Mouse (Mus musculus) forebrain, embryonic 12.5 days (tissue): ENCODE data around the gene Zbtb32. TPM values are rescaled to one million over a fixed set of nuclear protein-coding genes. Genes with fewer than 3 reads are reported as not detected.

Source experiments
- ATAC-seq: fragments of 200-750 bp; cut with Nextera tagmentation; 2 replicates; pipeline ENCODE4 v1.8.0; 2017; ENCODE audit warnings: moderate TSS enrichment; ENCODE audit not compliant: low FRiP score
- H3K27ac ChIP-seq: fragments of 300-500 bp; sonication (generic); 2 replicates; pipeline ENCODE4 v1.5.1; 2016; ENCODE audit warnings: mild to moderate bottlenecking
- H3K27me3 ChIP-seq: fragments of 300-500 bp; sonication (generic); 2 replicates; pipeline ENCODE4 v1.6.1; 2016; ENCODE audit warnings: mild to moderate bottlenecking
- H3K36me3 ChIP-seq: fragments of 300-500 bp; sonication (generic); replicated peaks from 2 replicates; pipeline ENCODE4 v1.6.1; 2016; ENCODE audit warnings: mild to moderate bottlenecking
- H3K4me1 ChIP-seq: fragments of 300-500 bp; sonication (generic); 2 replicates; pipeline ENCODE4 v1.6.1; 2016
- H3K4me2 ChIP-seq: fragments of 300-500 bp; sonication (generic); 2 replicates; pipeline ENCODE4 v1.6.1; 2016; ENCODE audit warnings: mild to moderate bottlenecking, moderate library complexity
- H3K4me3 ChIP-seq: fragments of 300-500 bp; sonication (generic); replicated peaks from 2 replicates; pipeline ENCODE4 v1.5.1; 2016; ENCODE audit warnings: mild to moderate bottlenecking
- H3K9ac ChIP-seq: fragments of 300-500 bp; sonication (generic); 2 replicates; pipeline ENCODE4 v1.6.1; 2016; ENCODE audit warnings: mild to moderate bottlenecking
- H3K9me3 ChIP-seq: fragments of 300-500 bp; sonication (generic); 2 replicates; pipeline ENCODE4 v1.6.1; 2016
- WGBS: fragments of 180-500 bp; shearing (Covaris S2); methylation state at CpG from one replicate; pipeline ENCODE4 v1.1.7; 2016; 5-methylcytosine and 5-hydroxymethylcytosine counted together
- polyA plus RNA-seq: library from polyadenylated mRNA; unstranded; fragments of >200 nt; fragmentation: Nextera tagmentation; extraction: Ambion mirVana; gene quantifications from 2 replicates; pipeline ENCODE4 v1.2.1, GENCODE M21; 2016

Zbtb32 gene
- polyA plus RNA-seq, 1 experiment from 2014 or later = 0.46 TPM

DNA sequence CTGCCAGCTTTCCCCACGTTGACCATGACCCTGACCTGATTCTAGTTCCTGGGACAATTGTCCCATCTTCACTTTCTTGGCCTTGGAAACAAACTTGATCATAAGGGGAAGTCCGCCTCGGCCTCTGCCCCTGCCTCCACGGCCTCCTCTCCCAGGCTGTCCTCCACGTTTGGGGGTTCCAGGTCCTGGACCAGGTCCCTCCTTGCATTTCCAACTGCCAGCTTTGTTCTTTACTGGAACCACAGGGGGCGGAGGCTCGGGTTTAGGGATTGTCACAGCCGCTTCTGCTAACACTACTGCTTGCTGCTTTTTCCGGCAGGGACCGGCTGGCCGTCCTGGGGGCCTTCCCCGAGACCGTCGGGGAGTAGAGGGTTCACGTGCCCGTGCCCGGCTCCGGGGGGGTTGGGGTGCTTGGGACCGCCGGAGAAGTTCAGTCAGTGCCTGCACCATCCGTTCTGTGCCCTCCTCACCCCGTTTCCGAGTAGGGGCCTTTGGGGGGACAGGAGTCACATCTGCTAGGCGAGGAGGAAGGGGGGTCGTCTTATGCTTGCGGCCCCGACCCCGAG, 12.2 kb downstream of the Zbtb32 start:
- H3K27ac ChIP-seq = no peak overlapping the region

DNA sequence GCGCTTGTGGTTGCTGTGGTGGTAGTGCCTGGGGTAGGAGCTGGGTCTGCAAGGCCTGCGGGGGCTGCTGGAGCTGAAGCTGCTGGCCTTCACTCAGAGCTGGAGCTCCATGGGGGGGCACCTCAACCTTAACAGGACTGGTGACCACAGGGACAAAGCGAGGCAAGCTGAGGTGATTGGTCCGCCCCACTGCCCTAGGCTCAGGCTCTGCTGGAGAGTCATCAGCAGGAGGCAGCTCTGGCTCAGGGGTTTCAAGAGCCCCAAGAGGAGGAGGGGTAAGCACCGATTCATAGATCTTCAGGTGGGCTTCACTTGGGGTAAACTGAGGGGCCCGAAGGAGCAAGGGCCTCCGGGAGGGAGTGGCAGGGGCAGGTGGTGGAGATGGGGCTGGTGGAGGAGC, 13.5 kb downstream of the Zbtb32 start:
- Histone ChIP-seq H3K9me3 (no peaks in the 10 kb centered on the region), H3K4me1 (peaks cover 24% of the 10 kb centered on the region), H3K4me3 (no peak overlapping the region), H3K4me2 (no peak overlapping the region), H3K36me3 (peaks cover 66% of the 10 kb centered on the region), H3K9ac (no peak overlapping the region), H3K27ac (no peak overlapping the region), H3K27me3 (no peaks in the 10 kb centered on the region)
- ATAC-seq = no peak
- WGBS = 94% methylated on average over 7 of the region's 7 CpGs

More for the DNA sequence above, 12.2 kb downstream of the Zbtb32 start:
- Histone ChIP-seq H3K36me3 (peaks cover 52% of the 10 kb centered on the region), H3K4me1 (peaks cover 24% of the 10 kb centered on the region), H3K4me3 (peak overlapping the region; percentile 99), H3K9me3 (no peaks in the 10 kb centered on the region), H3K9ac (peak overlapping the region; percentile 99; the same call in 1 of the 2 replicates), H3K4me2 (peak overlapping the region; percentile 96), H3K27me3 (no peaks in the 10 kb centered on the region)
- 92% methylated on average over 28 of the region's 28 CpGs for WGBS
- ATAC-seq = no peak

- Histone ChIP-seq H3K27ac (no peak overlapping the region), H3K27me3 (no peaks in the 10 kb centered on the region), H3K9ac (no peak overlapping the region), H3K4me1 (peaks cover 18% of the 10 kb centered on the region), H3K4me3 (no peak overlapping the region), H3K36me3 (peaks cover 74% of the 10 kb centered on the region), H3K9me3 (no peaks in the 10 kb centered on the region), H3K4me2 (no peak overlapping the region)
- 93% methylated on average over 10 of the region's 10 CpGs for WGBS
- no peak for ATAC-seq
These were observed 14.4 kb downstream of the Zbtb32 start for GRCm38 (mm10) chr7:30584339-30584738.

GRCm38 (mm10) chr7:30581547-30581946, 17.2 kb downstream of the Zbtb32 start:
- H3K4me1 ChIP-seq = peaks cover 5% of the 10 kb centered on the region
- H3K9ac ChIP-seq = no peak overlapping the region
- H3K27ac ChIP-seq = no peak overlapping the region
- no peaks in the 10 kb centered on the region for H3K9me3 ChIP-seq
- H3K36me3 ChIP-seq = peaks cover 99% of the 10 kb centered on the region
- no peak overlapping the region for H3K4me3 ChIP-seq
- 97% methylated on average over 16 of the region's 16 CpGs for WGBS
- no peak for ATAC-seq
- no peaks in the 10 kb centered on the region for H3K27me3 ChIP-seq
- H3K4me2 ChIP-seq = no peak overlapping the region

GRCm38 (mm10) chr7:30579950-30580349, 18.8 kb downstream of the Zbtb32 start:
- Histone ChIP-seq H3K4me2 (no peak overlapping the region), H3K9me3 (no peaks in the 10 kb centered on the region), H3K4me1 (no peaks in the 10 kb centered on the region), H3K9ac (no peak overlapping the region), H3K27ac (no peak overlapping the region), H3K4me3 (no peak overlapping the region), H3K27me3 (no peaks in the 10 kb centered on the region), H3K36me3 (peaks cover 99% of the 10 kb centered on the region)
- WGBS = 94% methylated on average over 8 of the region's 8 CpGs
- no peak for ATAC-seq

- H3K27ac ChIP-seq = no peak overlapping the region
- no peaks in the 10 kb centered on the region; the same call in 1 of the 2 replicates for H3K4me1 ChIP-seq
- H3K9ac ChIP-seq = no peak overlapping the region
- no peak overlapping the region for H3K4me3 ChIP-seq
- no peak overlapping the region for H3K4me2 ChIP-seq
- H3K27me3 ChIP-seq = no peaks in the 10 kb centered on the region
- peaks cover 97% of the 10 kb centered on the region for H3K36me3 ChIP-seq
- no peak for ATAC-seq
- H3K9me3 ChIP-seq = no peaks in the 10 kb centered on the region
- WGBS = 85% methylated on average over 2 of the region's 2 CpGs
These were observed 25.7 kb downstream of the Zbtb32 start for GRCm38 (mm10) chr7:30572969-30573368.

GRCm38 (mm10) chr7:30572389-30572788, 26.3 kb downstream of the Zbtb32 start:
- Histone ChIP-seq H3K4me3 (no peak overlapping the region), H3K4me2 (no peak overlapping the region), H3K9ac (no peak overlapping the region), H3K27me3 (no peaks in the 10 kb centered on the region), H3K4me1 (no peaks in the 10 kb centered on the region; the same call in 1 of the 2 replicates), H3K9me3 (no peaks in the 10 kb centered on the region), H3K27ac (no peak overlapping the region), H3K36me3 (peaks cover 95% of the 10 kb centered on the region)
- 89% methylated on average over 5 of the region's 5 CpGs for WGBS
- ATAC-seq = no peak

DNA sequence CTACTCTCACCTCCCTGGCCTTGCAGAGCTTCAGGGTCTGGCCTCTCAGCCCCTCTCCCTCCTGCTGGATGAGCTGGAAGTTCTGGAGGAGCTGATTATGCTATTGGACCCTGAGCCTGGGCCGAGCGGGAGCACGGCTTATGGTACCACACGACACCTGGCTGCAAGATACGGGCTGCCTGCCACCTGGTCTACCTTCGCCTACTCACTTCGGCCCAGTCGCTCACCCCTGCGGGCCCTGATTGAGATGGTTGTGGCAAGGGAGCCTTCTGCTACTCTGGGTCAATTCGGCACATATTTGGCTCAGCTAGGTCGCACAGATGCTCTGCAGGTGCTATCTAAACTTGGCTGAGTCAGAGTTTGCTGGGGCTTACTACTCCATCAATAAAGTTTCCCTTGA, 31.2 kb downstream of the Zbtb32 start:
- Histone ChIP-seq H3K4me3 (no peak overlapping the region), H3K4me1 (peaks cover 8% of the 10 kb centered on the region), H3K27ac (no peak overlapping the region), H3K4me2 (no peak overlapping the region), H3K9ac (no peak overlapping the region), H3K27me3 (no peaks in the 10 kb centered on the region), H3K9me3 (no peaks in the 10 kb centered on the region), H3K36me3 (peaks cover 68% of the 10 kb centered on the region)
- no peak for ATAC-seq
- 93% methylated on average over 11 of the region's 11 CpGs for WGBS

DNA sequence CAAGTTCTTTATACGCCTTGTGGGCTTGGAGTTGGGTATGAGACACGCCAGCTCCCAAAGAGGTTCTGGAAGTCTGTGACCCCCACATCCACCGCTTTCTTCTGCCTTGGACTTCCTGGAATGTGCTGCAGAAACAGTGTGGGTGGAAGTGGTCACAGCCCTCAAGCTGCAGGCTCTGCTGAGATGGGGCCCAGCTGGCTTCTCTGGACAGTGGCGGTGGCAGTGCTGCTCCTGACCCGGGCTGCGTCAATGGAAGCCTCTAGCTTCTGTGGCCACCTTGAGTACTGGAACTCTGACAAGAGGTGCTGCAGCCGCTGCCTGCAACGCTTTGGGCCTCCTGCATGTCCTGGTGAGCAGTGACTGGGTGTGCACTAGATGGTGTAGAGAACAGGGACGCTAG, 32.7 kb downstream of the Zbtb32 start:
- no peak overlapping the region for H3K27ac ChIP-seq
- peaks cover 55% of the 10 kb centered on the region for H3K36me3 ChIP-seq
- H3K4me3 ChIP-seq = no peak overlapping the region
- no peaks in the 10 kb centered on the region for H3K27me3 ChIP-seq
- WGBS = 89% methylated on average over 9 of the region's 9 CpGs
- no peak for ATAC-seq
- H3K4me1 ChIP-seq = peaks cover 14% of the 10 kb centered on the region
- no peak overlapping the region for H3K9ac ChIP-seq
- H3K9me3 ChIP-seq = no peaks in the 10 kb centered on the region
- H3K4me2 ChIP-seq = no peak overlapping the region

- H3K4me1 ChIP-seq = peaks cover 17% of the 10 kb centered on the region
- WGBS = 96% methylated on average over 12 of the region's 12 CpGs
- no peak for ATAC-seq
- no peaks in the 10 kb centered on the region for H3K9me3 ChIP-seq
- H3K27me3 ChIP-seq = no peaks in the 10 kb centered on the region
- H3K4me3 ChIP-seq = peak within 1 kb of the TSS; percentile 77; the same call in 1 of the 2 replicates
- no peak within 1 kb of the TSS for H3K9ac ChIP-seq
- peaks cover 46% of the 10 kb centered on the region for H3K36me3 ChIP-seq
- H3K27ac ChIP-seq = no peak within 1 kb of the TSS
- no peak within 1 kb of the TSS for H3K4me2 ChIP-seq
These were observed 33.6 kb downstream of the Zbtb32 start, which contains the start of gene Igflr1 for GRCm38 (mm10) chr7:30564970-30565571. Gene Igflr1 (plus strand): TSS chr7:30565427.

DNA sequence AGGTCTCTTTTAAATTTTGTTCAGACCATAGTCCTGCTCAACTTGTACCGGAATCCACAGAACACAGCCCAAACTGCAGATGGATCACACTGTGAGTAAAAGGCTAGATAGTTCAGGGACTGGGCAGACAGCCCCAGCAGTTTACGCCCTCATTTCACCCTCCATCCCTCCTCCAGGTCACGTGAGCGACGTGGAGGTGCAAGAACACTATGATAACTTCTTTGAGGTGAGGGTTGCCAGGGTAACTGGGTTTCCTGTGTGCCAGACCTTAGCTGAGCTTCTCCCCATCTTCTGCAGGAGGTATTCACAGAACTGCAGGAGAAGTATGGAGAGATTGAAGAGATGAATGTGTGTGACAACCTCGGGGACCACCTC, 34.8 kb downstream of the Zbtb32 start:
- ATAC-seq = no peak
- 36% methylated on average over 6 of the region's 6 CpGs for WGBS
- H3K9me3 ChIP-seq = no peaks in the 10 kb centered on the region
- H3K4me3 ChIP-seq = peak overlapping the region; percentile 77
- peaks cover 22% of the 10 kb centered on the region for H3K4me1 ChIP-seq
- H3K36me3 ChIP-seq = peaks cover 34% of the 10 kb centered on the region
- peak overlapping the region; percentile 87 for H3K4me2 ChIP-seq
- no peaks in the 10 kb centered on the region for H3K27me3 ChIP-seq
- H3K27ac ChIP-seq = peak overlapping the region; percentile 94; the same call in 1 of the 2 replicates
- peak overlapping the region; percentile 80 for H3K9ac ChIP-seq

DNA sequence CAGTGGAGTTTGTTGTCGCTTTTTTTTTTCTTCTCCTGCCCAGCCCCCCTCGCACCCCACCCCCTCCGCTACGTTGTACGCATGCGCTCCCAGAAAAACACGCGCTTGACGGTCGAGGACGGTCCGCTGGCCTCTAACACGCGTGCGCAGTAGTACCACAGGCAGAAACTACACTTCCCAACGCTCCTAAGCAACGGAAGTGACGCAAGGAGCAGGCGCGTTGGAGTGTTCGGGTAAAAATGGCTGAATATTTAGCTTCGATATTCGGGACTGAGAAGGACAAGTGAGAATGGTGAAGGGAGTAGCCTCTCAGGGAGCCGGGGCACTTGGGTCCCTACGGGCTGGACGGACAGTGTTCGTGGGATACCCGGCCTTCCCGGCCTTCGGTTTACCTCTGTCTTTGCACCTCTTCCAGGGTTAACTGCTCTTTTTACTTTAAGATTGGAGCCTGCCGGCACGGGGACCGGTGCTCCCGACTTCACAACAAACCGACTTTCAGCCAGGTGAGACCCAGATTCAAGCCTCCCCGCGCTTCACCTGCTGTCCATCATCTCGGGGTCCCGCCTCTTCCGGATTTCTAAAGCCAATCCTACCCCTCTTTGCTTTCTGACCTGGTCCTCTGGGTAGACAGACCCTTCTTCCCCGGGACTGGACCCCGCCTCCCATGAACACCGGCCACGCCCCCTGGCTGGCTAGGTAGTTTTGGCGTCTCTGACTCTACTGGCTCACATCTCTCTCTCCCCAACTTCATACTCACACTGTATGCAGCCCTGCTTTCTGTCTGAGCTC, 35.4 kb downstream of the Zbtb32 start, which contains the start of the genes U2af1l4, Gm49396 and Psenen:
Gene U2af1l4, plus strand, starts transcription at position 185 of the 789 bp plus-strand sequence.
Gene Gm49396, plus strand, starts transcription at position 228 of the 789 bp plus-strand sequence.
Gene Psenen, minus strand, starts transcription at position 511 of the 789 bp plus-strand sequence.
- Histone ChIP-seq H3K27me3 (no peaks in the 10 kb centered on the region), H3K27ac (peak within 1 kb of the TSS; percentile 94), H3K4me2 (peak within 1 kb of the TSS; percentile 87), H3K9me3 (no peaks in the 10 kb centered on the region), H3K4me1 (peaks cover 28% of the 10 kb centered on the region), H3K36me3 (peaks cover 28% of the 10 kb centered on the region), H3K9ac (peak within 1 kb of the TSS; percentile 80), H3K4me3 (peak within 1 kb of the TSS; percentile 77)
- under 1% methylated on average over 45 of the region's 45 CpGs for WGBS
- ATAC-seq = peak; percentile 88
